Mouse (Mus musculus) WW6 (cell line): ENCODE measurements around the gene Fntb.

Source experiments
- DNase-seq: peaks from one replicate; pipeline ENCODE4 v3.0.0-alpha.2; 2013; ENCODE audit warnings: low read depth, low spot score

The Fntb gene

GRCm38 (mm10) chr12:76954698-76955423 lies 189.5 kb downstream of the Fntb start:
- no peak for DNase-seq

GRCm38 (mm10) chr12:76957688-76958087 lies 192.3 kb downstream of the Fntb start:
- no peak for DNase-seq

- DNase-seq = no peak
Observed at GRCm38 (mm10) chr12:76961052-76961931, 195.9 kb downstream of the Fntb start.

GRCm38 (mm10) chr12:76961932-76962891 lies 196.8 kb downstream of the Fntb start, which contains the start of gene Max:
Max (minus strand) TSS chr12:76962201.
- peak; percentile 98 for DNase-seq

- DNase-seq = peak; percentile 63
Observed at GRCm38 (mm10) chr12:76965089-76965488, 199.7 kb downstream of the Fntb start.

GRCm38 (mm10) chr12:76965876-76966275 lies 200.5 kb downstream of the Fntb start:
- DNase-seq = peak; percentile 31
